Mouse (Mus musculus) heart, adult 9 months (tissue): ENCODE measurements around the gene Hspd1.
"Not testable (repeated sequence)": the region's sequence is repeated elsewhere in the genome, so short reads cannot be mapped to it uniquely, and the experiment has no call there.

Source experiments
- DNase-seq, 2 experiments: peaks; one replicate each; pipeline ENCODE4 v3.0.0; 2022; ENCODE audit warnings: low spot score in 2 of 2

Hspd1 gene

GRCm38 (mm10) chr1:55087932-55088610 lies at the start of gene Hspd1, which contains the start of gene Hspe1:
Gene Hspd1 (minus strand): TSS chr1:55088243.
Gene Hspe1 (plus strand): TSS chr1:55088132.
- peak; percentile 96 to 99 for DNase-seq

GRCm38 (mm10) chr1:55135846-55136245 lies 47.8 kb upstream of the Hspd1 start:
- DNase-seq, result no peak

- no peak for DNase-seq
These were observed 46.3 kb upstream of the Hspd1 start for GRCm38 (mm10) chr1:55134301-55134700.

GRCm38 (mm10) chr1:55133173-55133572 lies 45.1 kb upstream of the Hspd1 start:
- no peak for DNase-seq

GRCm38 (mm10) chr1:55132308-55132707 lies 44.3 kb upstream of the Hspd1 start:
- DNase-seq, result no peak

- no peak for DNase-seq
These were observed 43.5 kb upstream of the Hspd1 start for GRCm38 (mm10) chr1:55131424-55132014.

- DNase-seq, result peak; percentile 88 to 91
These were observed 42.9 kb upstream of the Hspd1 start, which contains the start of gene Mob4 for GRCm38 (mm10) chr1:55130943-55131401. Gene Mob4 (plus strand): TSS chr1:55131231.

GRCm38 (mm10) chr1:55130190-55130916 lies 42.3 kb upstream of the Hspd1 start:
- no peak for DNase-seq

GRCm38 (mm10) chr1:55129716-55130115 lies 41.7 kb upstream of the Hspd1 start:
- DNase-seq, result no peak

- not testable (repeated sequence) for DNase-seq
These were observed 36.1 kb upstream of the Hspd1 start for GRCm38 (mm10) chr1:55124136-55124535.

- DNase-seq, result no peak
These were observed 35.5 kb upstream of the Hspd1 start for GRCm38 (mm10) chr1:55123561-55123960.

GRCm38 (mm10) chr1:55123046-55123445 lies 35.0 kb upstream of the Hspd1 start:
- no peak for DNase-seq

GRCm38 (mm10) chr1:55109066-55109766 lies 21.2 kb upstream of the Hspd1 start:
- no peak for DNase-seq

GRCm38 (mm10) chr1:55108473-55108872 lies 20.4 kb upstream of the Hspd1 start:
- no peak for DNase-seq

- DNase-seq, result no peak
These were observed 19.6 kb upstream of the Hspd1 start for GRCm38 (mm10) chr1:55107644-55108043.

GRCm38 (mm10) chr1:55106919-55107585 lies 19.0 kb upstream of the Hspd1 start:
- DNase-seq, result no peak

GRCm38 (mm10) chr1:55092469-55092868 lies 4.4 kb upstream of the Hspd1 start:
- no peak for DNase-seq

- peak in 1 of 2 experiments; percentile 26 for DNase-seq
These were observed 4.0 kb upstream of the Hspd1 start for GRCm38 (mm10) chr1:55092056-55092455.

GRCm38 (mm10) chr1:55089498-55090064 lies 1.5 kb upstream of the Hspd1 start:
- no peak for DNase-seq

GRCm38 (mm10) chr1:55088611-55089497 lies 811 bp upstream of the Hspd1 start:
- no peak for DNase-seq
